Mouse (Mus musculus): ENCODE results near the gene Ptprcap.

DNA sequence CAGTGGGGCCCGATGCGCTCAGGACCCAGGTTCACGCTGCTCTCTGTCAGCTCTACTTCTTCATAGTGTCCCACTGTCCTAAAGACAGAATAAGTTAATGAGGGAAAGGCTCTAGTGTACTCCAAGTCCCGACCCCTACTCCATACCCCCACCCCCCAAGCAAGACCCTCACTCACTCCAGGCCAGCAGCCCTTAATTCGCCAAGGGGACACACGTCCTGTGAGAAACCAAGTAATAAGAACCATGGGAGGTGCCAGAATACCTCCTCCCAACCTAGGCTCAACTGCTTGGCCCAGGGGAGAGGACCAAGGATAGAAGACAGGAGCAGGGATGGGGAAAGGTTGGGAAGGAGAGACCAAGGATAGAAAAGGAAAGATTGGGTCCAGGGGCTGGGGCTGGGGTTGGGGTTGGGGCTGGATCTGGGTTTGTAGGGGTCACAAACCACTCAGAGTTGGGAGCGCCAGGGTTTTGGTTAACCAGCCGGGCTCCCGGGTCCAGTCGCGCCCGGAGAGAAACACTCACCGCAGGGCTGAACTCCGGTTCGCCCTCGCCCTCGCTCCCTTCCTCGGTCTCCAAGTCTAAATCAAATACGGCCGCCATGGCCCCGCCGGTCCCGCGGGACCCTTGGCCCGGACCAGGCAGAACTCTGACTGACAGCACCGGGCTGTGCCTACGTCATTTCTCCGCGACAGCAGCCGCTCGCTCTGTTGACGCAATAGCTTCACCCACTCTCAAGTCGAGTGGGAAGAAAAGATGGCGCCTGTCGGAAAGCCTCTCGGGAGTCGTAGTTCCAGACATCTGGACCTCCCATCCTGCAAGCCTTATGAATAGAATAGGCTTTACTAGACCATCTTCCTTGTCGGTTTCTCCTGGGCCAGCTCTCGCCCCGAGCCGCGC lies 9.5 kb downstream of the Ptprcap start, which contains the start of gene Rps6kb2:
- TF ChIP-seq MYC (IDR thresholded peaks at IDR 0.05; ENCODE audit: low read depth, low read length) (0 out of 2 replicates have a peak, but pooled peaks have one; percentile 68), POLR2A (IDR thresholded peaks at IDR 0.05; ENCODE audit: control insufficient read depth in 1 of 2, insufficient read depth in 1 of 2, low read depth in 1 of 2, low read length in 2 of 2, poor library complexity in 1 of 2) (peak in 1 of 2 experiments; percentile 80; a peak in 2 of 4 replicates), POLR2AphosphoS5 (IDR thresholded peaks at IDR 0.05; ENCODE audit: borderline replicate concordance, low read depth, low read length) (no peak), MEF2A (IDR thresholded peaks at IDR 0.05; ENCODE audit: extremely low read depth, insufficient replicate concordance, low read depth, low read length, poor library complexity, severe bottlenecking) (no peak), EP300 (IDR thresholded peaks at IDR 0.05; ENCODE audit: low read depth in 1 of 2, low read length in 2 of 2) (no peak), TCF12 (IDR thresholded peaks at IDR 0.05; ENCODE audit: low read depth, low read length) (peak; percentile 64; the same call in 1 of the 2 replicates)

Measured in MEL (cell line).